Mouse (Mus musculus) liver, embryonic 15.5 days (tissue): ENCODE data around the gene Igfbp6. TPM values are rescaled to one million over a fixed set of nuclear protein-coding genes. Genes with fewer than 3 reads are reported as not detected.

Experiments
- ATAC-seq: fragments of 200-750 bp; cut with Nextera tagmentation; 2 replicates; pipeline ENCODE4 v1.8.0; 2017; ENCODE audit warnings: moderate number of reproducible peaks, mild to moderate bottlenecking, moderate library complexity; ENCODE audit not compliant: insufficient read depth
- H3K27ac ChIP-seq: fragments of 300-500 bp; sonication (generic); replicated peaks from 2 replicates; pipeline ENCODE4 v1.5.1; 2015; ENCODE audit warnings: mild to moderate bottlenecking, inconsistent platforms
- H3K27me3 ChIP-seq: fragments of 300-500 bp; sonication (generic); 2 replicates; pipeline ENCODE4 v1.6.1; 2015; ENCODE audit warnings: mild to moderate bottlenecking, inconsistent platforms
- H3K36me3 ChIP-seq: fragments of 300-500 bp; sonication (generic); replicated peaks from 2 replicates; pipeline ENCODE4 v1.6.1; 2015; ENCODE audit warnings: moderate library complexity, mild to moderate bottlenecking, inconsistent platforms
- H3K4me1 ChIP-seq: fragments of 300-500 bp; sonication (generic); replicated peaks from 2 replicates; pipeline ENCODE4 v1.6.1; 2015; ENCODE audit warnings: inconsistent platforms
- H3K4me2 ChIP-seq: fragments of 300-500 bp; sonication (generic); 2 replicates; pipeline ENCODE4 v1.6.1; 2015; ENCODE audit warnings: moderate library complexity, mild to moderate bottlenecking, inconsistent platforms
- H3K4me3 ChIP-seq: fragments of 300-500 bp; sonication (generic); replicated peaks from 2 replicates; pipeline ENCODE4 v1.5.1; 2015; ENCODE audit warnings: mild to moderate bottlenecking, inconsistent platforms
- H3K9ac ChIP-seq: fragments of 300-500 bp; sonication (generic); 2 replicates; pipeline ENCODE4 v1.6.1; 2015; ENCODE audit warnings: moderate library complexity, mild to moderate bottlenecking, inconsistent platforms
- H3K9me3 ChIP-seq: fragments of 300-500 bp; sonication (generic); replicated peaks from 2 replicates; pipeline ENCODE4 v1.6.1; 2016; ENCODE audit warnings: inconsistent platforms
- WGBS: fragments of 180-500 bp; shearing (Covaris S2); methylation state at CpG from one replicate; pipeline ENCODE4 v1.1.7; 2015; ENCODE audit warnings: mixed read lengths; ENCODE audit not compliant: insufficient replicate concordance; 5-methylcytosine and 5-hydroxymethylcytosine counted together
- polyA plus RNA-seq: library from polyadenylated mRNA; unstranded; fragments of >200 nt; fragmentation: Nextera tagmentation; extraction: Ambion mirVana; gene quantifications from 2 replicates; pipeline ENCODE4 v1.2.1, GENCODE M21; 2015

Igfbp6 gene
- polyA plus RNA-seq, 1 experiment from 2014 or later, result 1.9 TPM

GRCm38 (mm10) chr15:102102548-102103121 is 41.5 kb upstream of the Igfbp6 start:
- no peak overlapping the region; the same call in 1 of the 2 replicates for H3K9ac ChIP-seq
- H3K36me3 ChIP-seq, result peaks cover 7% of the 10 kb centered on the region
- peak overlapping the region; percentile 30 for H3K4me2 ChIP-seq
- peaks cover 68% of the 10 kb centered on the region for H3K4me1 ChIP-seq
- H3K27ac ChIP-seq, result peak overlapping the region; percentile 64
- ATAC-seq, result no peak
- H3K27me3 ChIP-seq, result peaks cover 84% of the 10 kb centered on the region
- WGBS, result 43% methylated on average over 6 of the region's 6 CpGs
- no peaks in the 10 kb centered on the region for H3K9me3 ChIP-seq
- H3K4me3 ChIP-seq, result peak overlapping the region; percentile 32

GRCm38 (mm10) chr15:102103371-102103946 is 40.7 kb upstream of the Igfbp6 start:
- no peak for ATAC-seq
- peak overlapping the region; percentile 64 for H3K27ac ChIP-seq
- 28% methylated on average over 14 of the region's 14 CpGs for WGBS
- H3K4me2 ChIP-seq, result peak overlapping the region; percentile 28
- H3K9me3 ChIP-seq, result no peaks in the 10 kb centered on the region
- H3K4me3 ChIP-seq, result peak overlapping the region; percentile 32
- H3K36me3 ChIP-seq, result no peaks in the 10 kb centered on the region
- peaks cover 73% of the 10 kb centered on the region for H3K4me1 ChIP-seq
- peaks cover 84% of the 10 kb centered on the region for H3K27me3 ChIP-seq
- H3K9ac ChIP-seq, result no peak overlapping the region

GRCm38 (mm10) chr15:102103947-102104555 is 40.1 kb upstream of the Igfbp6 start:
- ATAC-seq, result no peak
- H3K36me3 ChIP-seq, result no peaks in the 10 kb centered on the region
- peak overlapping the region; percentile 64; the same call in 1 of the 2 replicates for H3K27ac ChIP-seq
- H3K4me2 ChIP-seq, result peak overlapping the region; percentile 28
- peaks cover 71% of the 10 kb centered on the region for H3K4me1 ChIP-seq
- H3K9me3 ChIP-seq, result no peaks in the 10 kb centered on the region
- H3K9ac ChIP-seq, result no peak overlapping the region
- 45% methylated on average over 12 of the region's 12 CpGs for WGBS
- H3K27me3 ChIP-seq, result peaks cover 82% of the 10 kb centered on the region
- peak overlapping the region; percentile 32; the same call in 1 of the 2 replicates for H3K4me3 ChIP-seq

GRCm38 (mm10) chr15:102105360-102105759 is 38.8 kb upstream of the Igfbp6 start:
- Histone ChIP-seq H3K4me1 (peaks cover 59% of the 10 kb centered on the region), H3K9me3 (no peaks in the 10 kb centered on the region), H3K4me3 (no peak overlapping the region), H3K27me3 (peaks cover 73% of the 10 kb centered on the region), H3K27ac (no peak overlapping the region), H3K4me2 (no peak overlapping the region), H3K36me3 (no peaks in the 10 kb centered on the region; the same call in 1 of the 2 replicates), H3K9ac (no peak overlapping the region)
- 39% methylated on average over 5 of the region's 5 CpGs for WGBS
- ATAC-seq, result no peak

- Histone ChIP-seq H3K27ac (no peak overlapping the region), H3K9me3 (no peaks in the 10 kb centered on the region), H3K4me3 (peak overlapping the region; percentile 40; the same call in 1 of the 2 replicates), H3K27me3 (peaks cover 69% of the 10 kb centered on the region), H3K36me3 (no peaks in the 10 kb centered on the region; the same call in 1 of the 2 replicates), H3K4me1 (peaks cover 53% of the 10 kb centered on the region), H3K9ac (no peak overlapping the region), H3K4me2 (peak overlapping the region; percentile 62)
- no peak for ATAC-seq
- WGBS, result 22% methylated on average over 18 of the region's 18 CpGs
Observed at GRCm38 (mm10) chr15:102105764-102106730, 38.1 kb upstream of the Igfbp6 start.

GRCm38 (mm10) chr15:102106754-102107456 is 37.3 kb upstream of the Igfbp6 start:
- no peak overlapping the region for H3K9ac ChIP-seq
- ATAC-seq, result no peak
- peak overlapping the region; percentile 40 for H3K4me3 ChIP-seq
- H3K9me3 ChIP-seq, result no peaks in the 10 kb centered on the region
- WGBS, result 25% methylated on average over 38 of the region's 38 CpGs
- peaks cover 60% of the 10 kb centered on the region for H3K27me3 ChIP-seq
- no peak overlapping the region for H3K27ac ChIP-seq
- no peaks in the 10 kb centered on the region; the same call in 1 of the 2 replicates for H3K36me3 ChIP-seq
- peaks cover 47% of the 10 kb centered on the region for H3K4me1 ChIP-seq
- peak overlapping the region; percentile 62 for H3K4me2 ChIP-seq

- no peaks in the 10 kb centered on the region; the same call in 1 of the 2 replicates for H3K36me3 ChIP-seq
- H3K9me3 ChIP-seq, result no peaks in the 10 kb centered on the region
- no peak overlapping the region for H3K4me3 ChIP-seq
- H3K4me2 ChIP-seq, result peak overlapping the region; percentile 62; the same call in 1 of the 2 replicates
- 32% methylated on average over 13 of the region's 13 CpGs for WGBS
- no peak overlapping the region for H3K9ac ChIP-seq
- ATAC-seq, result no peak
- H3K27ac ChIP-seq, result no peak overlapping the region
- peaks cover 45% of the 10 kb centered on the region for H3K4me1 ChIP-seq
- peaks cover 50% of the 10 kb centered on the region for H3K27me3 ChIP-seq
Observed at GRCm38 (mm10) chr15:102107689-102108573, 36.2 kb upstream of the Igfbp6 start.

- WGBS, result 49% methylated on average over 18 of the region's 18 CpGs
Observed at GRCm38 (mm10) chr15:102108651-102109525, 35.3 kb upstream of the Igfbp6 start.

GRCm38 (mm10) chr15:102110271-102110670 is 33.9 kb upstream of the Igfbp6 start:
- H3K4me1 ChIP-seq, result peaks cover 28% of the 10 kb centered on the region
- H3K4me3 ChIP-seq, result no peak overlapping the region
- ATAC-seq, result no peak
- no peak overlapping the region for H3K9ac ChIP-seq
- H3K27ac ChIP-seq, result no peak overlapping the region
- 75% methylated on average over 7 of the region's 7 CpGs for WGBS
- no peak overlapping the region for H3K4me2 ChIP-seq
- H3K27me3 ChIP-seq, result peaks cover 27% of the 10 kb centered on the region
- H3K36me3 ChIP-seq, result no peaks in the 10 kb centered on the region; the same call in 1 of the 2 replicates
- no peaks in the 10 kb centered on the region for H3K9me3 ChIP-seq

More at GRCm38 (mm10) chr15:102108651-102109525, 35.3 kb upstream of the Igfbp6 start:
- Histone ChIP-seq H3K27ac (no peak overlapping the region), H3K27me3 (peaks cover 41% of the 10 kb centered on the region), H3K4me1 (peaks cover 38% of the 10 kb centered on the region), H3K9ac (no peak overlapping the region), H3K4me2 (no peak overlapping the region), H3K36me3 (no peaks in the 10 kb centered on the region; the same call in 1 of the 2 replicates), H3K9me3 (no peaks in the 10 kb centered on the region), H3K4me3 (no peak overlapping the region)
- ATAC-seq, result no peak
